Mouse (Mus musculus) kidney, embryonic 16.5 days (tissue): Measurements from ENCODE around the gene Hdac9. TPM values are rescaled to one million over a fixed set of nuclear protein-coding genes. Genes with fewer than 3 reads are reported as not detected.
"Not testable (repeated sequence)": the region's sequence is repeated elsewhere in the genome, so short reads cannot be mapped to it uniquely, and the experiment has no call there.

Experiments used
- ATAC-seq: fragments of 200-750 bp; cut with Nextera tagmentation; 2 replicates; pipeline ENCODE4 v1.8.0; 2017; ENCODE audit warnings: moderate TSS enrichment; ENCODE audit not compliant: low FRiP score, low TSS enrichment
- H3K27ac ChIP-seq: fragments of 300-500 bp; sonication (generic); 2 replicates; pipeline ENCODE4 v1.5.1; 2014; ENCODE audit warnings: low read length
- H3K27me3 ChIP-seq: fragments of 300-500 bp; sonication (generic); 2 replicates; pipeline ENCODE4 v1.6.1; 2014; ENCODE audit warnings: low read length, control low read depth, mixed read lengths; ENCODE audit not compliant: insufficient read depth
- H3K36me3 ChIP-seq: fragments of 300-500 bp; sonication (generic); 2 replicates; pipeline ENCODE4 v1.6.1; 2014; ENCODE audit warnings: low read length, control low read depth, mixed read lengths; ENCODE audit not compliant: insufficient read depth
- H3K4me1 ChIP-seq: fragments of 300-500 bp; sonication (generic); 2 replicates; pipeline ENCODE4 v1.6.1; 2014; ENCODE audit warnings: low read length, control low read depth, mixed read lengths; ENCODE audit not compliant: insufficient read depth
- H3K4me2 ChIP-seq: fragments of 300-500 bp; sonication (generic); replicated peaks from 2 replicates; pipeline ENCODE4 v1.6.1; 2014; ENCODE audit warnings: low read depth, low read length
- H3K4me3 ChIP-seq: fragments of 300-500 bp; sonication (generic); 2 replicates; pipeline ENCODE4 v1.5.1; 2014; ENCODE audit warnings: mild to moderate bottlenecking, low read length
- H3K9ac ChIP-seq: fragments of 300-500 bp; sonication (generic); replicated peaks from 2 replicates; pipeline ENCODE4 v1.6.1; 2014; ENCODE audit warnings: low read length
- H3K9me3 ChIP-seq: fragments of 300-500 bp; sonication (generic); 2 replicates; pipeline ENCODE4 v1.6.1; 2016; ENCODE audit warnings: low read length, control low read depth
- WGBS: fragments of 180-500 bp; shearing (Covaris S2); extraction: QIAGEN DNeasy Blood & Tissue Kit; methylation state at CpG from one replicate; pipeline ENCODE4 v1.1.7; 2014; 5-methylcytosine and 5-hydroxymethylcytosine counted together
- polyA plus RNA-seq: library from polyadenylated mRNA; unstranded; fragments of >200 nt; fragmentation: Nextera tagmentation; extraction: Ambion mirVana; gene quantifications from 2 replicates; pipeline ENCODE4 v1.2.1, GENCODE M21; 2015

Hdac9 gene
- polyA plus RNA-seq, 1 experiment from 2014 or later: 3.9 TPM

DNA sequence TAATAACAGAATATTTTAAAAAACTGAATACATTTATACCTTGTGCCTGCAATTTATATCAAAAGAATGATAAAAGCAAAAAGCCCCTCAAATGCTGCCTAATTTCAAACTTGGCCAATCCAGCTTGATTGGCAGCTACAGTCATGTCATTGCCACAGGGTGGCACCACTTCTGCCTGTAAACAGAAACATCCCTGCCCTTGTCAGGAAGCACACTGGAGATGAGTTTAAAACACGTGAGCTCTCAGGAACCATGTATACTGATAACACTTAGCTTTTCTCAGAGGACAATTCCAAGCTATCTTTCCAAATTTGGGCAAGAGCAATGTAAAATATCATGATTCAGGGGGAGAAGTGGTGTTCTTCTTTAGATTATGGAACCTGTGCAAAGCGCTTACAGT lies 465.7 kb downstream of the Hdac9 start:
- no peak for ATAC-seq
- 0 out of 2 replicates have a peak, but pooled peaks cover 4% of the 10 kb centered on the region for H3K4me1 ChIP-seq
- H3K9me3 ChIP-seq: no peaks in the 10 kb centered on the region
- no peak overlapping the region for H3K4me3 ChIP-seq
- no peak overlapping the region for H3K9ac ChIP-seq
- no peak overlapping the region for H3K27ac ChIP-seq
- H3K36me3 ChIP-seq: no peaks in the 10 kb centered on the region
- H3K27me3 ChIP-seq: no peaks in the 10 kb centered on the region
- no peak overlapping the region for H3K4me2 ChIP-seq
- WGBS: 67% methylated on average over 2 of the region's 2 CpGs

DNA sequence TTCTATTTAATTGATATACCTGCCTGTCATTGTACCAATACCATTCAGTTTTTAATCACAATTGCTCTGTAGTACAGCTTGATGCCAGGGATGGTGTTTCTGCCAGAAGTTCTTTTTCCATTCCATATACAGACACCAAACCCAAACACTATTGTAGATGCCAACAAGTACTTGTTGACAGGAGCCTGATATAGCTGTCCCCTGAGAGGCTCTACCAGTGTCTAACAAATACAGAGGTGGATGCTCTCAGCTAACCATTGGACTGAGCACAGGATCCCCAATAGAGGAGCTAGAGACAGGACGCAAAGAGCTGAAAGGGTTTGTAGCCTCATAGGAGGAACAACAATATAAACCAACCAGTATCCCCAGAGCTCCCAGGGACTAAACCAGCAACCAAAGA lies 472.2 kb downstream of the Hdac9 start:
- not testable (repeated sequence) for H3K36me3 ChIP-seq, H3K27ac ChIP-seq, ATAC-seq, H3K27me3 ChIP-seq, H3K4me3 ChIP-seq, H3K4me2 ChIP-seq, H3K4me1 ChIP-seq, H3K9ac ChIP-seq, H3K9me3 ChIP-seq
- 96% methylated on average over 1 of the region's 1 CpGs for WGBS

DNA sequence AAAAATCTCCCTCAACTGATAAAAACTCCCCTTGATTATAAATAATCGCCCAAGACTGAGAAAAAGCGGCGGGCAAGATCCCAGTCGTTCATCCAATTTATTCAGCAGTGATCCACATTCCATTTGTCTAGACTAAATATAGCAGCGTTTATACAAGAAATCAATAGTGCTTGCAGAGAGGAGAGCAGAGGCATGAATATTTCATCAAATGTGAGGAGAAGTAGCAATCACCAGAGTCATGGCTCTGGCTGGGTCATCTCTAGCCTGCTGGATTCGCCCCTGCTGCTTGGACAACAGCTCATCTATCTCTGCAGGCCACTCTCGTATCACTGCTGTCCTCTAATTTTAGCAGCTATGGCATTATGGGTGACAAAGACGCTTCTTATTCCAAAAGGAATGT lies 476.0 kb downstream of the Hdac9 start:
- WGBS: 71% methylated on average over 8 of the region's 8 CpGs
- no peak overlapping the region for H3K27ac ChIP-seq
- no peaks in the 10 kb centered on the region for H3K36me3 ChIP-seq
- no peak overlapping the region for H3K9ac ChIP-seq
- H3K4me2 ChIP-seq: no peak overlapping the region
- no peak for ATAC-seq
- H3K9me3 ChIP-seq: no peaks in the 10 kb centered on the region
- H3K27me3 ChIP-seq: no peaks in the 10 kb centered on the region
- no peak overlapping the region for H3K4me3 ChIP-seq
- H3K4me1 ChIP-seq: no peaks in the 10 kb centered on the region

DNA sequence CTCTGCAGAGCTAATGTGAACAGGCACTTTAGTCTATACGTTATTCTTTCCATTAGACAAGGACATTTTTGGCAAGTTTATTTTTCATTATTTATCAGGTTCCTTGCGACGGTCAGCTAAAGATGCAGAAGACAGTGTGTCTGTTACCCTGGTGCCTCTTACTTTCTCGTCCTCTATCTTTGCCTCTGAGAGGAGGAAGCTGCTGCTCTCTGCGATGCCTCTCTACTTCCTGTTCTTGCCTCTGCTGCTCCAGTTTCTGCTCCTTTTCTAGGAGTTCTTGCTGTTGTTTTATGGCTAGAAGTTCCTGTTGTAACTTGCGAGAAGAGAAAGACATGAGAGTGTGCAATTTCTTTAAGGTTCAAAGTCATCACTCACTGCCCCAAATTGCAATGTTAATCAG lies 484.0 kb downstream of the Hdac9 start:
- no peak overlapping the region for H3K9ac ChIP-seq
- H3K27ac ChIP-seq: no peak overlapping the region
- no peak for ATAC-seq
- no peak overlapping the region for H3K4me2 ChIP-seq
- H3K36me3 ChIP-seq: no peaks in the 10 kb centered on the region
- H3K4me3 ChIP-seq: no peak overlapping the region
- H3K27me3 ChIP-seq: no peaks in the 10 kb centered on the region
- no peaks in the 10 kb centered on the region for H3K9me3 ChIP-seq
- H3K4me1 ChIP-seq: no peaks in the 10 kb centered on the region
- 44% methylated on average over 6 of the region's 6 CpGs for WGBS

DNA sequence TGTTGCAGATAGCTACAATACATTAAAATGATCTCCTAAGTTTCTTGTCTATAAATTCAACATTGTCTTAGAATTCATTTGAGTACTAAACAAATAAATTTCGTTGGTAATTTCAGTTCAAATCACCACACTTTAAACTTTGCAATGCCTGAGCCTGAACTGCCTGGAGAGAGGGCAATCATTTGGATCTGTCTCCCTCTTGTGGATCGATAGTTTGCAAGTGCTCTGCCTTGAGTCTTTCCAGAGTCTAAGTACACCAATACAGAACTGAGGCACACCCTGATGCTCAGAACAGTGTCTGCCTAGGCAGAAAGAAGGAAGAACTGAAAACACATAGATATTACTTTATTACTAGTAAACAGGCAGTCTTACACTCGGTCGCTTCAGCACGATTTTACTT lies 484.4 kb downstream of the Hdac9 start:
- no peak overlapping the region for H3K9ac ChIP-seq
- ATAC-seq: no peak
- no peak overlapping the region for H3K4me3 ChIP-seq
- WGBS: 45% methylated on average over 5 of the region's 5 CpGs
- H3K4me1 ChIP-seq: no peaks in the 10 kb centered on the region
- H3K27ac ChIP-seq: no peak overlapping the region
- no peaks in the 10 kb centered on the region for H3K27me3 ChIP-seq
- H3K9me3 ChIP-seq: no peaks in the 10 kb centered on the region
- no peak overlapping the region for H3K4me2 ChIP-seq
- H3K36me3 ChIP-seq: no peaks in the 10 kb centered on the region

DNA sequence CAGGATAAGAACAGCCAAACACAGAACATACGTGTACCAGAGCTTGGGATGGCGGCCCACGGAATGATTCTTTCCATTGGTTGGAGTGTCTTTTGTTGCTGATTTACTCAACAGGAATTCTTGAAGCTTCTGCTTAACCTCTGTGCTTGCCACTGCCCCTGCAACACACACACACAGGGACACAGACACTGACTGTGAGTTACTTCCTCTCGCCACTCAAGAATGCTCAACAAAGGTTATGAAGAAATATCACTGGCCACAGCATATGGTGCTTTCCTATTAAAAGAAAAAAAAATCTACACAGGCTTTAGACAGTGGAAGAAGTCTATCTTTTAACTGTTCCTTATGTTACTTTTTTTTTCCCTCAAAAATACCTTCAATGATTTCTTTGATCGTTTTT lies 485.1 kb downstream of the Hdac9 start:
- Histone ChIP-seq H3K9me3 (no peaks in the 10 kb centered on the region), H3K27ac (no peak overlapping the region), H3K4me3 (no peak overlapping the region), H3K27me3 (no peaks in the 10 kb centered on the region), H3K4me2 (no peak overlapping the region), H3K9ac (no peak overlapping the region), H3K4me1 (no peaks in the 10 kb centered on the region), H3K36me3 (no peaks in the 10 kb centered on the region)
- no peak for ATAC-seq
- 85% methylated on average over 5 of the region's 5 CpGs for WGBS

DNA sequence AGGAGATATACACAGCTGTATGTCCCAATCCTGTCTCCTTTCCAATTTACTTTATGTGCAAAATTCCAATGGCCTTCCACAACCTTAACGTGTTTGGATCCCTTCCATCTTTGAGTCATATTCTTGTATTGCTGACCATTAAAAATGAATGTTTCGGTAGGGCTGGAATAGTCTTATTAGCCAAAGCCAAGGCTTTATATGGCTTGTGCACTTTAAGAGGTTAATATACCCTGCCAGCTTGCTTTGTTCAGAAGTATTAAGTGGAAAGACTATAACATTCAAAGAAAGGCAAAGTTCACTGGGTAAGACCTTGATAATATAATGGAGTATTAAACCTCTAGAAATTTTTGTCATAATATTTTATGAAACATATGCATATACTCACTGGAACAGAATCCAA lies 491.4 kb downstream of the Hdac9 start:
- no peak overlapping the region for H3K4me3 ChIP-seq
- H3K27ac ChIP-seq: no peak overlapping the region
- ATAC-seq: no peak
- WGBS: 89% methylated on average over 2 of the region's 2 CpGs
- no peak overlapping the region for H3K9ac ChIP-seq
- H3K36me3 ChIP-seq: no peaks in the 10 kb centered on the region
- no peak overlapping the region for H3K4me2 ChIP-seq
- no peaks in the 10 kb centered on the region for H3K9me3 ChIP-seq
- H3K27me3 ChIP-seq: no peaks in the 10 kb centered on the region
- no peaks in the 10 kb centered on the region for H3K4me1 ChIP-seq

DNA sequence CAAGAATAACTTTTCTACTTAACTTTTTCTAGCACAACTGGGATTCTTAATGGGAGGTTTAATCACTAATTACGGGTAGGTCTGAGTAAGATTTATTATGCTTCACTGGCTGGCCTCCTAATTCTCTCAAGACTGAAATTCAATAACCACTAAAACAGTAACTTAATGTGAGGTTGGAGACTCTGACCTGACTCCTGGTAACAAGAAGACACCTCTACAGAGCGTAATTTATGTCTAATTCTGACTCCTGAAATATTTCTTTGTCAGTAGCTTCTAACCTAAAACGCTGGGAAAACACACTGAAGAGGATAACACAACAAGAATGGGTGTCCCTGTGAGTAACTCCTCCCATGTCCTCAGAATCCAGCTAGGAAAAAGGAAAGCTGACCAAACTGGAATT lies 508.8 kb downstream of the Hdac9 start:
- Histone ChIP-seq H3K4me1 (no peaks in the 10 kb centered on the region), H3K27ac (no peak overlapping the region), H3K9ac (no peak overlapping the region), H3K9me3 (no peaks in the 10 kb centered on the region), H3K36me3 (no peaks in the 10 kb centered on the region), H3K4me2 (no peak overlapping the region), H3K4me3 (no peak overlapping the region), H3K27me3 (no peaks in the 10 kb centered on the region)
- 23% methylated on average over 3 of the region's 3 CpGs for WGBS
- peak; percentile 83 for ATAC-seq

DNA sequence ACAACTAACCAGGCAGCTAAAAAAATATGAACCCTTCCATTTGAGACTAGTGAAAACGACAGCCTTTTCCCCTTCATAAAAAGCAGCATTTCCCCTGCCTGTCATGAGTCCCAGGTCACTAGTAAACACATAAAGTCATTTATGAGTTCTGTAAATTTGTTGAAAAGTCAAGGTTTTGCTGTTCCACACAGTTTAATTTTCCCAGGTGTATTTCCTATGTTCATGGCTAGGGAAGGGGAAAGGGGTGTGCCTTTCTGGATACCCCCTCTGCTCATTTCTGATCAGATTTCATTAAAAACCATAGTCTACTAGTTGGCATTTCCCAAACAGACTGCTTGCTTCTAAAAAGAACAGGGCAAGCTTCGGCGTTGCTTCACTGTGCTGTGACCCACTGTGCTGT lies 509.8 kb downstream of the Hdac9 start:
- no peaks in the 10 kb centered on the region for H3K4me1 ChIP-seq
- H3K4me3 ChIP-seq: no peak overlapping the region
- ATAC-seq: no peak
- H3K27me3 ChIP-seq: no peaks in the 10 kb centered on the region
- 35% methylated on average over 3 of the region's 3 CpGs for WGBS
- no peak overlapping the region for H3K4me2 ChIP-seq
- no peak overlapping the region for H3K27ac ChIP-seq
- H3K36me3 ChIP-seq: no peaks in the 10 kb centered on the region
- no peak overlapping the region for H3K9ac ChIP-seq
- no peaks in the 10 kb centered on the region for H3K9me3 ChIP-seq

DNA sequence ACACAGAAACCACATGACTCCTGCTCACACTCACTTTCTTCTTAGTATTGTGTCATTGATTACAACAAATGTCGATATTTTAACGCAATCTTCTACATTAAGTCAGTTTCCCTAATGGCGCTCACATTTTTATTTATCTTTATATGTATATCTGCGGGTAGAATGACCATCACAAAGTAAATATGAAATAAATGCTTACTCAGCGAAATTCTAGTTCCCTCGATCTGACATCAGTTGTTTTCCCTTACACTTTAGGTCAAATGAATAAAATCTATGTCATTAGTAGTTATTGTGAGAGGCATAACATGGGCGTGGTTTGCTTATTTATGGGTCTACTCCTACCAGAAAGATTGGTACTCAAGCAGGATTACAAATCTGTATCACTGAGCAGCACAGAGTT lies 514.8 kb downstream of the Hdac9 start:
- no peak for ATAC-seq
- Histone ChIP-seq H3K4me2 (no peak overlapping the region), H3K4me1 (0 out of 2 replicates have a peak, but pooled peaks cover 4% of the 10 kb centered on the region), H3K9ac (no peak overlapping the region), H3K27ac (no peak overlapping the region), H3K36me3 (no peaks in the 10 kb centered on the region), H3K9me3 (no peaks in the 10 kb centered on the region), H3K4me3 (no peak overlapping the region), H3K27me3 (no peaks in the 10 kb centered on the region)
- WGBS: 90% methylated on average over 7 of the region's 7 CpGs

DNA sequence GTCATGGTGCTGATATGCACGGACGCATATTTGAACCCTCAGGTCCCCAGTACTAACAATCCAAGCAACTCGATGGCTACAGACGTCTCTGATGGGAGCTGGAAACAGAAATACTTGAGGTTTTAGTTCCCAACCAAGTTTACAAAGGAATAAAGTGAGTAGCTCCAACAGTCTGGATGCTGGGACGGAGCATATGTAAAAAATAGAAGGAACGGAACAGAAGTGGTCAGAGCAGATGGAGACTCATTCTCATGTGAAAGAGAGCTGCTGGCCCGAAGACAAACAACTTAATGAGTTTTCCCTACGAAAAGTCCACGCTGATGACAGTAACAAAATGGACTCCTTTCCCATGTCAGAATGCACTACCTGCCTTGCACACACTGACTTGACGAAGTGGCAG lies 518.3 kb downstream of the Hdac9 start:
- no peak for ATAC-seq
- Histone ChIP-seq H3K27me3 (no peaks in the 10 kb centered on the region), H3K4me3 (no peak overlapping the region), H3K27ac (no peak overlapping the region), H3K9me3 (no peaks in the 10 kb centered on the region), H3K4me2 (no peak overlapping the region), H3K9ac (no peak overlapping the region), H3K36me3 (no peaks in the 10 kb centered on the region), H3K4me1 (0 out of 2 replicates have a peak, but pooled peaks cover 4% of the 10 kb centered on the region)
- WGBS: 91% methylated on average over 10 of the region's 10 CpGs
